Mouse (Mus musculus) neutrophil, adult 5-6 weeks (primary cell): ENCODE measurements around the gene Cenpl. TPM values are rescaled to one million over a fixed set of nuclear protein-coding genes. Genes with fewer than 3 reads are reported as not detected.

Source experiments
- total RNA-seq: library from RNA; stranded (forward); fragments of 200-1000 nt; gene quantifications from 2 replicates; pipeline ENCODE4 v1.2.3, GENCODE M21; 2017

Cenpl gene
- total RNA-seq, 1 experiment from 2014 or later: 5.6 TPM

Other genes starting within 250 kb of the Cenpl start
- gene Rc3h1, start 164.3 kb upstream of the Cenpl start, total RNA-seq: 43.5 and 49.2 TPM in 2 replicates
- gene Serpinc1, start 92.1 kb upstream of the Cenpl start, total RNA-seq: 2.8 and 4.7 TPM in 2 replicates
- 31.7 and 32.7 TPM in 2 replicates for gene Zbtb37, start 35.9 kb upstream of the Cenpl start, total RNA-seq
- gene Dars2, start 55 bp upstream of the Cenpl start, total RNA-seq: 10.2 and 11.5 TPM in 2 replicates
- 29.8 and 32.0 TPM in 2 replicates for gene Klhl20, start 60.8 kb downstream of the Cenpl start, total RNA-seq
- not detected in 2 replicates for gene Ankrd45, start 72.0 kb downstream of the Cenpl start, total RNA-seq
- gene Tex50, start 88.6 kb downstream of the Cenpl start, total RNA-seq: not detected in 2 replicates
- gene Prdx6, start 180.5 kb downstream of the Cenpl start, total RNA-seq: 87.8 and 99.7 TPM in 2 replicates